Mouse (Mus musculus): ENCODE measurements at regions not wholly inside any gene's neighbourhood (a gene's known extent, or its start where the extent isn't known, plus 50 kb on each side); places are given as distances from the start of the nearest gene placed in this dataset.

DNA sequence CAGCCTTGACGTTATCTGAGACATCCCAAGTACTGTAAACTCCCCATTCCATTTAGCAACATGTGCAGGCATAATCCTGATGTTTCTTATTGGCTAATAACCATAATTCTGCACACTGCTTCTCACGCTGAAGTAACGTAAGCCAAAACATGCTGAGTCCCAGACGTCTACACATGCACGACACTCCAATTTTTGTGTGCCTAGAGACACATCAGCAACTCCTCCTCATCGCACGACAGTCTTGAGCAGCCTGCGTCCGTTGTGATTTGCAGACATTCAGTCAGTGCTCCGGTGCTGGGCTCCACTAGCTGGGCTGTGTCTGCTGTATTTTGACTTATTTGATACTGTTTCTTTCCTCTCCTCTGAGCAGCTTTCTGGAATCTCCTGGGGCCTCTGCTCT lies 143.2 kb downstream of the Basp1 start:
- H3K4me2 ChIP-seq (replicated peaks; ENCODE audit: low read depth, low read length, severe bottlenecking), result no peak overlapping the region
- H3K27me3 ChIP-seq (ENCODE audit: control insufficient read depth, insufficient read depth, low read length), result no peaks in the 10 kb centered on the region
- no peak for TF ChIP-seq POLR2A (IDR thresholded peaks at IDR 0.05; ENCODE audit: borderline replicate concordance, extremely low read depth, insufficient read depth, insufficient read length)
- ATAC-seq (ENCODE audit: low FRiP score, low read depth) (no peak), DNase-seq (ENCODE audit: low spot score) (no peak)
- no peaks in the 10 kb centered on the region for H3K9me3 ChIP-seq (ENCODE audit: control insufficient read depth, low read length)
- no peaks in the 10 kb centered on the region for H3K36me3 ChIP-seq (ENCODE audit: control insufficient read depth, insufficient read depth, low read length)
- no peak overlapping the region for H3K27ac ChIP-seq (replicated peaks; ENCODE audit: low read depth, low read length)
- H3K4me1 ChIP-seq (ENCODE audit: control insufficient read depth, insufficient read depth, low read length), result no peaks in the 10 kb centered on the region; the same call in 1 of the 2 replicates
- 53% methylated on average over 10 of the region's 10 CpGs for WGBS
- H3K9ac ChIP-seq (ENCODE audit: low read depth, low read length, severe bottlenecking), result no peak overlapping the region
- no peak overlapping the region for H3K4me3 ChIP-seq (replicated peaks; ENCODE audit: low read length)

- no peak overlapping the region for H3K27ac ChIP-seq (replicated peaks; ENCODE audit: low read depth, low read length)
- ATAC-seq (ENCODE audit: low FRiP score, low read depth) (no peak), DNase-seq (ENCODE audit: low spot score) (peak; percentile 9)
- no peaks in the 10 kb centered on the region for H3K9me3 ChIP-seq (ENCODE audit: control insufficient read depth, low read length)
- H3K4me1 ChIP-seq (ENCODE audit: control insufficient read depth, insufficient read depth, low read length), result no peaks in the 10 kb centered on the region; the same call in 1 of the 2 replicates
- no peaks in the 10 kb centered on the region for H3K27me3 ChIP-seq (ENCODE audit: control insufficient read depth, insufficient read depth, low read length)
- no peak overlapping the region for H3K4me2 ChIP-seq (replicated peaks; ENCODE audit: low read depth, low read length, severe bottlenecking)
- H3K36me3 ChIP-seq (ENCODE audit: control insufficient read depth, insufficient read depth, low read length), result no peaks in the 10 kb centered on the region
- WGBS, result 39% methylated on average over 11 of the region's 12 CpGs
- no peak for TF ChIP-seq POLR2A (IDR thresholded peaks at IDR 0.05; ENCODE audit: borderline replicate concordance, extremely low read depth, insufficient read depth, insufficient read length)
- no peak overlapping the region for H3K9ac ChIP-seq (ENCODE audit: low read depth, low read length, severe bottlenecking)
- H3K4me3 ChIP-seq (replicated peaks; ENCODE audit: low read length), result no peak overlapping the region
Observed at GRCm38 (mm10) chr15:25269345-25269996, 144.1 kb downstream of the Basp1 start.

GRCm38 (mm10) chr15:25268436-25268835 lies 145.1 kb downstream of the Basp1 start:
- no peaks in the 10 kb centered on the region for H3K27me3 ChIP-seq (ENCODE audit: control insufficient read depth, insufficient read depth, low read length)
- no peak overlapping the region for H3K4me2 ChIP-seq (replicated peaks; ENCODE audit: low read depth, low read length, severe bottlenecking)
- no peaks in the 10 kb centered on the region for H3K9me3 ChIP-seq (ENCODE audit: control insufficient read depth, low read length)
- no peaks in the 10 kb centered on the region; the same call in 1 of the 2 replicates for H3K4me1 ChIP-seq (ENCODE audit: control insufficient read depth, insufficient read depth, low read length)
- TF ChIP-seq POLR2A (IDR thresholded peaks at IDR 0.05; ENCODE audit: borderline replicate concordance, extremely low read depth, insufficient read depth, insufficient read length), result no peak
- DNase-seq (ENCODE audit: low spot score), result no peak
- WGBS, result 75% methylated on average over 2 of the region's 2 CpGs
- H3K4me3 ChIP-seq (replicated peaks; ENCODE audit: low read length), result no peak overlapping the region
- H3K9ac ChIP-seq (ENCODE audit: low read depth, low read length, severe bottlenecking), result no peak overlapping the region
- no peaks in the 10 kb centered on the region for H3K36me3 ChIP-seq (ENCODE audit: control insufficient read depth, insufficient read depth, low read length)
- no peak overlapping the region for H3K27ac ChIP-seq (replicated peaks; ENCODE audit: low read depth, low read length)
- no peak for ATAC-seq (ENCODE audit: low FRiP score, low read depth)

DNA sequence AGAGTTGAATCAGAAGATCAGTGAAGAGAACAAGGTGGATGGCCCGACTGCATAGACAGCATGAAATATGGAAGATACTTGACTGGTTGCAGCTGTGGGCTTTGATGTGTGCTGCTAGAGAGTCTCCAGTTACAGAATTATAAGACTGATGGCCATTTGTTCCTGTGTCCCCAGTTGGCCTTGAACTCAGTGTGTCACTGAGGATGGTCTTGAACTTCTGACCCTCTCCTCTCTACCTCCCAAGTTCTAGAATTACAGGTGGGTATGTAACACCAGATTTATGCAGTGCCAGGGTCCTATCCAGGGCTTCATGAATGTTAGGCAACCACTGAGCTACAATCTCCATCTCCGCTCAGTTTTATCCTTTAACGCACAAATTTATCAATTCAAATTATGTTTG lies 146.1 kb downstream of the Basp1 start:
- Histone ChIP-seq H3K4me3 (replicated peaks; ENCODE audit: low read length) (no peak overlapping the region), H3K27me3 (ENCODE audit: control insufficient read depth, insufficient read depth, low read length) (no peaks in the 10 kb centered on the region), H3K27ac (replicated peaks; ENCODE audit: low read depth, low read length) (no peak overlapping the region), H3K9ac (ENCODE audit: low read depth, low read length, severe bottlenecking) (no peak overlapping the region), H3K4me1 (ENCODE audit: control insufficient read depth, insufficient read depth, low read length) (no peaks in the 10 kb centered on the region; the same call in 1 of the 2 replicates), H3K4me2 (replicated peaks; ENCODE audit: low read depth, low read length, severe bottlenecking) (no peak overlapping the region), H3K9me3 (ENCODE audit: control insufficient read depth, low read length) (no peaks in the 10 kb centered on the region), H3K36me3 (ENCODE audit: control insufficient read depth, insufficient read depth, low read length) (no peaks in the 10 kb centered on the region)
- no peak for ATAC-seq (ENCODE audit: low FRiP score, low read depth)
- no peak for DNase-seq (ENCODE audit: low spot score)
- no peak for TF ChIP-seq POLR2A (IDR thresholded peaks at IDR 0.05; ENCODE audit: borderline replicate concordance, extremely low read depth, insufficient read depth, insufficient read length)
- WGBS, result 77% methylated on average over 3 of the region's 3 CpGs

- H3K4me3 ChIP-seq (replicated peaks; ENCODE audit: low read length), result no peak overlapping the region
- H3K4me2 ChIP-seq (replicated peaks; ENCODE audit: low read depth, low read length, severe bottlenecking), result no peak overlapping the region
- WGBS, result 76% methylated on average over 13 of the region's 13 CpGs
- H3K4me1 ChIP-seq (ENCODE audit: control insufficient read depth, insufficient read depth, low read length), result no peaks in the 10 kb centered on the region
- no peak overlapping the region for H3K27ac ChIP-seq (replicated peaks; ENCODE audit: low read depth, low read length)
- no peak for TF ChIP-seq POLR2A (IDR thresholded peaks at IDR 0.05; ENCODE audit: borderline replicate concordance, extremely low read depth, insufficient read depth, insufficient read length)
- ATAC-seq (ENCODE audit: low FRiP score, low read depth) (no peak), DNase-seq (ENCODE audit: low spot score) (no peak)
- no peaks in the 10 kb centered on the region for H3K36me3 ChIP-seq (ENCODE audit: control insufficient read depth, insufficient read depth, low read length)
- H3K9ac ChIP-seq (ENCODE audit: low read depth, low read length, severe bottlenecking), result no peak overlapping the region
- H3K27me3 ChIP-seq (ENCODE audit: control insufficient read depth, insufficient read depth, low read length), result no peaks in the 10 kb centered on the region
- no peaks in the 10 kb centered on the region for H3K9me3 ChIP-seq (ENCODE audit: control insufficient read depth, low read length)
Observed at GRCm38 (mm10) chr15:25252648-25253567, 160.7 kb downstream of the Basp1 start.
